Mouse (Mus musculus) limb, embryonic 13.5 days (tissue): ENCODE data around the gene Dnase1l2. TPM values are rescaled to one million over a fixed set of nuclear protein-coding genes. Genes with fewer than 3 reads are reported as not detected.

Experiments used
- ATAC-seq: fragments of 200-750 bp; cut with Nextera tagmentation; 2 replicates; pipeline ENCODE4 v1.8.0; 2017; ENCODE audit warnings: low read depth, moderate number of reproducible peaks, moderate TSS enrichment; ENCODE audit not compliant: low FRiP score
- H3K27ac ChIP-seq: fragments of 300-500 bp; sonication (generic); 2 replicates; pipeline ENCODE4 v1.5.1; 2015; ENCODE audit warnings: inconsistent platforms, mild to moderate bottlenecking, moderate library complexity
- H3K27me3 ChIP-seq: fragments of 300-500 bp; sonication (generic); 2 replicates; pipeline ENCODE4 v1.6.1; 2015; ENCODE audit warnings: mild to moderate bottlenecking, inconsistent platforms
- H3K36me3 ChIP-seq: fragments of 300-500 bp; sonication (generic); 2 replicates; pipeline ENCODE4 v1.6.1; 2015; ENCODE audit warnings: inconsistent platforms, mild to moderate bottlenecking, moderate library complexity
- H3K4me1 ChIP-seq: fragments of 300-500 bp; sonication (generic); 2 replicates; pipeline ENCODE4 v1.6.1; 2015; ENCODE audit warnings: inconsistent platforms
- H3K4me2 ChIP-seq: fragments of 300-500 bp; sonication (generic); replicated peaks from 2 replicates; pipeline ENCODE4 v1.6.1; 2015; ENCODE audit warnings: inconsistent platforms, mild to moderate bottlenecking, moderate library complexity
- H3K4me3 ChIP-seq: fragments of 300-500 bp; sonication (generic); 2 replicates; pipeline ENCODE4 v1.5.1; 2015; ENCODE audit warnings: moderate library complexity, mild to moderate bottlenecking, inconsistent platforms
- H3K9ac ChIP-seq: fragments of 300-500 bp; sonication (generic); 2 replicates; pipeline ENCODE4 v1.6.1; 2015; ENCODE audit warnings: mild to moderate bottlenecking, inconsistent platforms
- H3K9me3 ChIP-seq: fragments of 300-500 bp; sonication (generic); 2 replicates; pipeline ENCODE4 v1.6.1; 2016; ENCODE audit warnings: inconsistent platforms
- WGBS: fragments of 180-500 bp; shearing (Covaris S2); methylation state at CpG from one replicate; pipeline ENCODE4 v1.1.7; 2015; 5-methylcytosine and 5-hydroxymethylcytosine counted together
- polyA plus RNA-seq: library from polyadenylated mRNA; unstranded; fragments of >200 nt; fragmentation: Nextera tagmentation; extraction: Ambion mirVana; gene quantifications from 2 replicates; pipeline ENCODE4 v1.2.1, GENCODE M21; 2015

Dnase1l2 gene
- polyA plus RNA-seq, 1 experiment from 2014 or later = 3.9 TPM

DNA sequence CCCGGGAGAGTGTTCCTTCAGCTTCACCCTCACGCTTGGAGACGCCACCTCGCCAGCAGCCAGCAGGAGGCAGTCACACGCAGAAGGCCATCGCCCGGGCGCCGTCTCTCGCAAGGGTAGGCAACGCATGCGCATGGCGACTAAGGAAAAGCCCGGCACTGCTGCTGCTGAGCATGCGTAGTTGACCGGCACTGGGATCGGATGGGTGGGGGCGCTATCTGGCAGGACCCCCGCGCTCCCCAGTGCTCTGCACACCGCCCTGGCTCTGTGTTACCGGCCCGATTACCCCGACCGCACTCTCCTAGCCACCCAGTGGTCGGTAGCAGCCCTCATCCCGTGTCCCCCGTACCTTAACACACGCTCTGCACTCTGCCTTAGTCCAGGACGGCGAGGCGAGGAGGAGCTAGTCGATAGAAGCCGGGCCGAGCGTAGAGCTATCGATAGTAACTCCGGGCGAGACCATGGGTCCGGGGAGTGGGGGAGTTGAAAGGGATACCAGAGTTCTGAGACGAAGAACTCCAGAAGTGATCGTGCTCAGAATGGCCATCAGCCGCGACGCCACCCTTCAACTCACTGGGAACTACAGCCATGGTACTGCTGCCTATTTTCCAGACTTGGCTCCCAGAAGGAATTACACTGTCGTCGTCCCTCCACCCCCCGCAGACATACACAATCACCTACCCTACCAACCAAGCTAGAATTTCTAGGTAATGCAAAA lies 35.9 kb upstream of the Dnase1l2 start, which contains the start of gene Mlst8:
Gene Mlst8 (minus strand): TSS at position 416 of the 718 bp plus-strand sequence.
- H3K36me3 ChIP-seq = peaks cover 40% of the 10 kb centered on the region
- H3K27ac ChIP-seq = peak within 1 kb of the TSS; percentile 96
- WGBS = under 1% methylated on average over 48 of the region's 48 CpGs
- peak; percentile 94 for ATAC-seq
- peak within 1 kb of the TSS; percentile 76 for H3K4me3 ChIP-seq
- peak within 1 kb of the TSS; percentile 83 for H3K9ac ChIP-seq
- H3K9me3 ChIP-seq = no peaks in the 10 kb centered on the region
- H3K4me2 ChIP-seq = peak within 1 kb of the TSS; percentile 77
- peaks cover 25% of the 10 kb centered on the region for H3K4me1 ChIP-seq
- H3K27me3 ChIP-seq = no peaks in the 10 kb centered on the region

DNA sequence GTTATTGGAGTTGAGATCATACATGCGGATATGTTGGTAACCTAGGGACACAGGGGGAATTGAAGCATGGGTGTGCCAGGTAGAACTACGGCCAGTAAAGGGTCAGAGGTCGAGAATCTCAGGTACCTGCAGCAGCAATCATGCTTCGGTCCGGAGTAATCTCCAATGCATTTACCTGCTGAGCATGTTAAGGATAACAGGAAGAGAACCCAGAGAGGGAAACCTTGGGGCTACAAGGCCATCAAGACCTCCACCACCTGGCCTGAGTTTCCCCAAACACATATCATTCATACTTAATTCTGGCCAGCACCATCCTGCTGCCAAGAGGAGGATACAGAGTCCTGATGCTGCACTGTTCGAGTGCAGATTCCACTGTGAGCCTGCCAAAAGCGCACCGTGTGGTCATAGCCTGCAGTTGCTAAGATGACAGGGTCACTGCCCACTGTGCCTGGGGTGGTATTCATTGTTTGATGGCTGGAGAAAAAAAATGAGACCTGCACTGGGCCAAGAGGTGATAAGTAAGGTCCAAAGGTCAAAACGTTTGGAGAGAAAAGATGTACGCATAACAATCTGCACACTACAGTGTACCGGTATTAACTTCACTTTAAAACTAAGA lies 35.2 kb upstream of the Dnase1l2 start:
- Histone ChIP-seq H3K9ac (peak overlapping the region; percentile 83), H3K36me3 (peaks cover 47% of the 10 kb centered on the region), H3K27me3 (no peaks in the 10 kb centered on the region), H3K4me1 (peaks cover 28% of the 10 kb centered on the region), H3K4me2 (peak overlapping the region; percentile 77), H3K27ac (peak overlapping the region; percentile 96; the same call in 1 of the 2 replicates), H3K4me3 (peak overlapping the region; percentile 76), H3K9me3 (no peaks in the 10 kb centered on the region)
- WGBS = 55% methylated on average over 11 of the region's 11 CpGs
- peak; percentile 10; the same call in 1 of the 2 replicates for ATAC-seq

DNA sequence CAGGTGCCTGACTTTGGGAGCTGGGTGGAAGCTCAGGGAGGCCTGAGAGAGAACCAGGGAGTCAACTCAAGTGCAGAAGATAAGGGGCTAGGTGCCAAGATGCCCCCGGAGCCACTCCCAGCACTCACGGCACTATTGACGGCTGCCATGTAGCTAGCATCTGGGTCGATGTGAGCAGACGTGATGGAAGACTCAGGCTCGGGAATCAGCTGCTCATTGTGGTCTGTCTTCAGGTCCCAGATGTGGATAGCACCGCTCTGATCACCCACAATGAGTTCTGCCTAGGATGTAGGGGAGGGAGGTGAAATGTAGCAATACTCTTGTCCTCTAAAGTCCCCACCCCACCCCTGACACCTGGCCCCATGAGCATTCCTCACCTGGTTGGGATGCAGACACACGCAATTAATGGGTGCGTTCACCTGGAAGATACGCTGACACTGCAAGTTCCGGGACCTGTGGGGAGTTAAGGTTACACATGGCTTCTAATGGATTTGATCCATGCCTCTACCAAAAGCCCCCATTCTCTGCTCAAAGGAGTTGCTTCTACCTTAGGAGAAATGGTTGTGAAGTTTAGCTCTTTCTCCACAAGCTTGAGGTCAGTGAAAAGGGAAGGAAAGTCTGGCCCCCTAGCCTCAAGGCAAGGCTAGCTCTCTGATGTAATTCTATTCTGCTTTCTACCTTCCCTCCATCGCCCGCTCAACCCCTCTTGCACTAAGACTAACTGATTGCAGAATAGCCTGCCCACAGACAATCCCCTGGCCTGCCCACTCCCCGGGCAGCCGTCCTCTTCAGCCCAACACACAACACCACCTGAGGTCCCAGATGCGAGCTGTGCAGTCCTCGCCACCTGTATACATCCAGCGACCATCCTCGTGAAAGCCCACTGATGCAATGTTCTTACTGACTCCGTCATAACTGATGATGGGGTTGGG lies 34.4 kb upstream of the Dnase1l2 start:
- H3K27me3 ChIP-seq = no peaks in the 10 kb centered on the region
- H3K9ac ChIP-seq = peak overlapping the region; percentile 83
- H3K4me3 ChIP-seq = no peak overlapping the region
- WGBS = 92% methylated on average over 20 of the region's 20 CpGs
- peak overlapping the region; percentile 77 for H3K4me2 ChIP-seq
- no peak overlapping the region for H3K27ac ChIP-seq
- no peak for ATAC-seq
- peaks cover 36% of the 10 kb centered on the region for H3K4me1 ChIP-seq
- H3K9me3 ChIP-seq = no peaks in the 10 kb centered on the region
- peaks cover 55% of the 10 kb centered on the region for H3K36me3 ChIP-seq

DNA sequence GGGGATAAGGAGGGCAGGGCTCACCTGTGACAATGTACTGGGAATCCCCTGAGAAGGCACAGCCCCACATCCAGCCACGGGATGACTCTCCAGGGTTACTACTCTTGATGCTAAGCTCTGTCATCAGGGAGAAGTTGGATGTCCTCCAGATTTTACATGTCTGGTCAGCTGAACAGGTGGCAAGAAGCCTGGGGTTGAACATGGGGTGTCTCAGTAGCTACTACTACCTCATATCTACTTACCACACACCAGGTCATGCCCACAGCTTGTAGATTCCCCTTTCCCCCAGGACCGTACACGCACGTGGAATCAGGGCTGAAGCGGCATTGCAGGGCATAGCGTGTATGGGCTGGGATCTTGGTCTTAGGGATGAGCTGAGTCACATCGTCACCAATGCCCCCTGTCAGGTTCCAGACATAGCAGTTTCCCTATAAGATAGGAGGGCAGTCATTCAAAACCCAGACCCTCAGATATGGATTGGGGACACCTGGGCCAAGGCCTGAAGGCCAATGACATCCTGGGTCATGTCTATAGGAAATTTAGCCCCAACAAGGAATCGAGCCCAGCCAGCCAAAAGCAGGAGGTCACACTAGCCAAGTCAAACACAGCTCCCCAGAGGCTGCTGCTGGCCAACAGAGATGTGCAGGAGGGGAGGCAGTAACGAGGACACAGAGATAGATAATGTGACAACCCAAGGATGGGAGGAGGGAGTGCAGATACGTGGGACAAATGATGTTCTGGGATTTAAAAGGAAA lies 33.3 kb upstream of the Dnase1l2 start:
- Histone ChIP-seq H3K4me3 (no peak overlapping the region), H3K36me3 (peaks cover 56% of the 10 kb centered on the region), H3K4me1 (peaks cover 47% of the 10 kb centered on the region), H3K27me3 (no peaks in the 10 kb centered on the region), H3K4me2 (no peak overlapping the region), H3K9me3 (no peaks in the 10 kb centered on the region), H3K27ac (no peak overlapping the region), H3K9ac (no peak overlapping the region)
- ATAC-seq = no peak
- 92% methylated on average over 10 of the region's 10 CpGs for WGBS

DNA sequence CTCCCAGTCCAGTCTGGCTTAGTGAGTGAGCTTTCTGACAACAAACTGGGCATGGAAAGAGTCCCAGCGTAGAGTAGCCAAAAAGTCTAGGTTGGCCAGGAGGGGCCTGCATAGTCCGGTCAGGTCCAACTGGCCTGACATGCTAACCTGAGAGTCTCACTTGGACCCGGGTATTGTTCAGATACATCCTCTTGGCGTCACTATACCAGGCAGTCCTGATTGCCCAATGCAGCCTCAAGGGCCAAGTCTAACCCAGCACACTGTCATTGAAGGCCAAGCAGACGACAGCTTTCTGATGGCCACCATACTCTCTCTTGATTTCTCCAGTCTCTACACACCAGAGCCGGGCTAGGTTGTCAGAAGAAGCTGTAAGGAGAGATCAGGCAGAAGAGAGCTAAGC lies 32.7 kb upstream of the Dnase1l2 start:
- no peak overlapping the region for H3K4me2 ChIP-seq
- ATAC-seq = no peak
- no peak overlapping the region for H3K27ac ChIP-seq
- peaks cover 56% of the 10 kb centered on the region for H3K36me3 ChIP-seq
- no peaks in the 10 kb centered on the region for H3K9me3 ChIP-seq
- no peaks in the 10 kb centered on the region for H3K27me3 ChIP-seq
- no peak overlapping the region for H3K4me3 ChIP-seq
- H3K4me1 ChIP-seq = peaks cover 53% of the 10 kb centered on the region
- 94% methylated on average over 6 of the region's 6 CpGs for whole genome bisulfite sequencing
- no peak overlapping the region for H3K9ac ChIP-seq

DNA sequence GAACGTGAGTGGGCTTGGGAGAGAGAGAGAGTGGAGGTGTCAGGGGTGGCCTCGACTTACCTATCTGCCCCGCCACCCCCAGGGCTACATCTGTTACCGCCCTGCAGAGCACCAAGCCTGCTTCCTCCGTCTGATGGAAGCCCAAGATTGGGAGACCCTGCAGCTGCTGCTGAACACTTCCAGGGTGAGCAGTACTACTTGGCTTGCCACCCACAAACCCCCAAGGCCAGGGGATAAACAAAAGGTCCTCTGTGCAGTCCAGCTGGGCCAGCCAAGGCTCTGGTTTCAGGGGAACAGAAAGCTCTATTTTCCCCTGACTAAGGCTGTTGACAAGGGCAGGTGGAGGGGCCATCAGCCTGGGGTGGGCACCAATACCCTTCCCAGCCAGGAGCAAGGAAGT lies 31.7 kb upstream of the Dnase1l2 start:
- H3K9ac ChIP-seq = no peak overlapping the region
- no peak overlapping the region for H3K4me2 ChIP-seq
- peaks cover 46% of the 10 kb centered on the region for H3K4me1 ChIP-seq
- 83% methylated on average over 5 of the region's 5 CpGs for WGBS
- no peak overlapping the region for H3K4me3 ChIP-seq
- H3K27ac ChIP-seq = peak overlapping the region; percentile 65; the same call in 1 of the 2 replicates
- no peaks in the 10 kb centered on the region for H3K27me3 ChIP-seq
- H3K36me3 ChIP-seq = peaks cover 56% of the 10 kb centered on the region
- no peak for ATAC-seq
- H3K9me3 ChIP-seq = no peaks in the 10 kb centered on the region

DNA sequence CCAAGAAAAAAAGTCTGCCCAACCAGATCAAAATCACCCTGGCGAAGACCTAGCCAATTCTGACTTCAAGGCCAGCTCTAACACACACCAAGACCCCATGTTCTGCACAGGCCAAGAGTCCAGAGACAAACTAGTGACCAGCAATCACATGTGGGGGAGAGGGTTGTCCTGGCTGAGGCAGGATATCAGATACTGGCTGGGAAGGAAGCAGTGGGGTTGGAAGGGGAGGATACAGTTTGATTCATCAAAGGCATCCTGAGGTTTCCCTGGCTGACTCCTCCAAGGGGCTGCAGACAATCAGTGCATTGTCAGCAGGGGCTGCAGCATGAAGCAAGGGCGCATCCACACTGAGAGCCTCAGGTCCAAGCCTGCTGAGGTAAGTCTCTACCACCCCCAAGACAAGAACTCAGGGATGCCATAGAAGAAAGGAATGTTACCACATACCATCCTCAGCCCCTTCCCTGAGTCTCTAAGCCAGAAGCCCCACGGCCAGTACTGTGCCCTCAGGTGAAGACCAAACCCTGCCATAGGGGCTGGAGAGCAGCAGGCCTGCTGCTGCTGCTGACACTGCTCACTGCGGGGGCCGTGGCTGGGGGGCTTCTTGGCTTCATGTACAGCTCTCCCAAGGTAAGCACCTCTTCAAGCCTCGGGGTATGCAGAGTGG lies 30.8 kb upstream of the Dnase1l2 start, which contains the start of gene Bricd5:
Gene Bricd5 (plus strand): TSS at position 273 of the 664 bp plus-strand sequence.
- Histone ChIP-seq H3K36me3 (peaks cover 56% of the 10 kb centered on the region), H3K9ac (peak within 1 kb of the TSS; percentile 3; the same call in 1 of the 2 replicates), H3K4me1 (peaks cover 46% of the 10 kb centered on the region), H3K9me3 (no peaks in the 10 kb centered on the region), H3K4me3 (no peak within 1 kb of the TSS), H3K27ac (peak within 1 kb of the TSS; percentile 65; the same call in 1 of the 2 replicates), H3K4me2 (peak within 1 kb of the TSS; percentile 100), H3K27me3 (no peaks in the 10 kb centered on the region)
- 80% methylated on average over 6 of the region's 6 CpGs for WGBS
- no peak for ATAC-seq

DNA sequence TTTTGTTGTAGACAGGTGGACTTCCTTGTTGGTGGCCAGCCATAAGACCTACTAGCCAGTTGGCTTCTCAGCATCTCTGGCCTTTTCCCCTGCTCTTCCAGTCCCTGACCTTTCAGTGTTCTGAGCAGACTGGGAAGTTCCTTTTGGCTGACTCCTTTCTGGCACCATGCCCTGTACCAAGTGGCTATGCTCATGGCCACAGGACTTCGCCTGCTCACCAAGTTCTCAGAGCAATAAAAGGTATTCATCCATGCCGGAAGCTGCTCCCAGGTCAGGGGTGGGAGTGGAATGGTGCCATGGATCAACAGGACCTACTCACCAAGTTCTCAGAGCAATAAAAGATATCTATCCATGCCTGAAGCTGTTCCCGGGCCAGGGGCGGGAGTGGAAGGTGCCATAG lies 29.6 kb upstream of the Dnase1l2 start:
- WGBS = 72% methylated on average over 4 of the region's 4 CpGs
- peaks cover 37% of the 10 kb centered on the region for H3K4me1 ChIP-seq
- H3K9ac ChIP-seq = peak overlapping the region; percentile 92; the same call in 1 of the 2 replicates
- ATAC-seq = no peak
- H3K4me3 ChIP-seq = no peak overlapping the region
- peaks cover 53% of the 10 kb centered on the region for H3K36me3 ChIP-seq
- peak overlapping the region; percentile 100 for H3K4me2 ChIP-seq
- no peak overlapping the region for H3K27ac ChIP-seq
- no peaks in the 10 kb centered on the region for H3K27me3 ChIP-seq
- no peaks in the 10 kb centered on the region for H3K9me3 ChIP-seq

DNA sequence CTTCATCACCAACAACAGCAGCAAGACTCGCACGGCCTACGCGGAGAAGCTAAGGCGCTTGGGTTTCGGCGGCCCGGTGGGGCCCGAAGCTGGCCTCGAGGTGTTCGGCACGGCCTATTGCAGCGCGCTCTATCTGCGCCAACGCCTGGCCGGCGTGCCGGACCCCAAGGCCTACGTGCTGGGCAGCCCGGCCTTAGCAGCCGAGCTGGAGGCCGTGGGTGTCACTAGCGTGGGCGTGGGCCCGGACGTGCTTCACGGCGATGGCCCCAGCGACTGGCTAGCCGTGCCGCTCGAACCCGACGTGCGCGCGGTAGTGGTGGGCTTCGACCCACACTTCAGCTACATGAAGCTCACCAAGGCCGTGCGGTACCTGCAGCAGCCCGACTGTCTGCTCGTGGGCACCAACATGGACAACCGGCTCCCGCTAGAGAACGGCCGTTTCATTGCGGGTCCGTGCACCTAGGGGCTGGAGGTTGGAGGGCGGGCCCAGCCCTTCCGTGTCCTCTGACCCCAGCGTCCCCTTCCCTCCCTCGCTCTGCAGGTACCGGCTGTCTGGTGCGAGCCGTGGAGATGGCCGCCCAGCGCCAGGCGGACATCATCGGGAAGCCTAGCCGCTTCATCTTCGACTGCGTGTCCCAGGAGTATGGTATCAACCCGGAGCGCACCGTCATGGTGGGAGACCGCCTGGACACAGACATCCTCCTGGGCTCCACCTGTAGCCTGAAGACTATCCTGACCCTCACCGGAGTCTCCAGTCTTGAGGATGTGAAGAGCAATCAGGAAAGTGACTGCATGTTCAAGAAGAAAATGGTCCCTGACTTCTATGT lies 28.0 kb upstream of the Dnase1l2 start:
- H3K27me3 ChIP-seq = no peaks in the 10 kb centered on the region
- H3K4me1 ChIP-seq = peaks cover 33% of the 10 kb centered on the region
- H3K36me3 ChIP-seq = peaks cover 37% of the 10 kb centered on the region
- peak overlapping the region; percentile 92 for H3K9ac ChIP-seq
- no peaks in the 10 kb centered on the region for H3K9me3 ChIP-seq
- peak overlapping the region; percentile 85 for H3K4me3 ChIP-seq
- peak overlapping the region; percentile 69 for H3K27ac ChIP-seq
- under 1% methylated on average over 65 of the region's 68 CpGs for WGBS
- H3K4me2 ChIP-seq = peak overlapping the region; percentile 100
- ATAC-seq = no peak

DNA sequence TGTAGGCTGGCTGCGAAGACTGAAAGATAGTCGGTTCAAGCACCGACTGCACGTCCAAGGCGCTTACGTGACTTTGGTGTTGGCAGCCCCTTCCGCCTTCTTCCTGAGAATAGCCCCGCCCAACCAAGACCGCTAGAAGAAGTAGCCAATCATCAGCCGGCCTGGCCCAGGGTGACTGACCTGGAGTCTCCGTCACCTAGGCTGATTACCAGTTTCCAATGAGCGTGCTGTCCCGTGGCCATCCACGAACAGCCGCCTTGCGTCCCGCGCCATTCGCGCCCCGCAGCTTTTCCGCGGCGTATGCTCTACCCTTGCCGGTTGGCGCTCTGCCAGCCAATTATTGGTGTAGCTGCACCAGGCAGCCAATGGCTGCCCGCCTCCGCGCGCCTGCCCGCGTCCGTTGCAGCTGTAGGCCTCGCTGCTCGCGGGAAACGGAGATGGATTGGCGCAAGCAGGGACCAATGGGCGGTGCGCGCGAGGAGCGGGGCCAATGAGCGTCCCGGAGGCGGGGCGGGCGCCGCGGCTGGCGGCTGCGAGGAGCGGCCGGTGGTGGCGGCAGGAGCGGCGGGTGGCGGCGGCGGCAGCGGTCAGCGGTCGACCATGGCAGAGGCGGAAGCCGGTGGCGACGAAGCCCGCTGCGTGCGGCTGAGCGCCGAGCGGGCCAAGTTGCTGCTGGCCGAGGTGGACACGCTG lies 27.2 kb upstream of the Dnase1l2 start, which contains the start of the genes E4f1 and Pgp:
Gene E4f1 (minus strand): TSS at position 404 of the 693 bp plus-strand sequence.
Gene Pgp (plus strand): TSS at position 483 of the 693 bp plus-strand sequence.
- H3K27me3 ChIP-seq = no peaks in the 10 kb centered on the region
- H3K9ac ChIP-seq = peak within 1 kb of the TSS; percentile 92
- H3K27ac ChIP-seq = peak within 1 kb of the TSS; percentile 78
- H3K9me3 ChIP-seq = no peaks in the 10 kb centered on the region
- H3K36me3 ChIP-seq = peaks cover 28% of the 10 kb centered on the region
- ATAC-seq = peak; percentile 98
- H3K4me3 ChIP-seq = peak within 1 kb of the TSS; percentile 85
- peaks cover 33% of the 10 kb centered on the region for H3K4me1 ChIP-seq
- under 1% methylated on average over 71 of the region's 75 CpGs for WGBS
- peak within 1 kb of the TSS; percentile 100 for H3K4me2 ChIP-seq
